Mouse (Mus musculus): ENCODE results near the gene Gsdma. TPM values are rescaled to one million over a fixed set of nuclear protein-coding genes. Genes with fewer than 3 reads are reported as not detected.

The Gsdma gene
- total and polyA plus RNA-seq, 3 experiments = 0.62 to 1.2 TPM; not detected in 1

GRCm38 (mm10) chr11:98681786-98682745 lies 17.9 kb downstream of the Gsdma start, which contains the start of gene Psmd3 (continued):
- TF ChIP-seq MEF2A (IDR thresholded peaks at IDR 0.05; ENCODE audit: extremely low read depth, insufficient replicate concordance, low read depth, low read length, poor library complexity, severe bottlenecking) (no peak), KAT2A (conservative IDR thresholded peaks at IDR 0.05; ENCODE audit: low read depth, low read length) (peak; percentile 95), NELFE (IDR thresholded peaks at IDR 0.05; ENCODE audit: low read depth, low read length) (peak; percentile 96), MAZ (IDR thresholded peaks at IDR 0.05; ENCODE audit: low read depth, low read length) (peak; percentile 73; the same call in 1 of the 2 replicates), JUND (IDR thresholded peaks at IDR 0.05; ENCODE audit: low read depth, low read length) (no peak), EP300 (IDR thresholded peaks at IDR 0.05; ENCODE audit: low read depth in 1 of 2, low read length in 2 of 2) (peak; percentile 10 to 58; a peak in 1 of 4 replicates), HCFC1 (IDR thresholded peaks at IDR 0.05; ENCODE audit: low read depth, low read length) (peak; percentile 99), MAFK (IDR thresholded peaks at IDR 0.05; ENCODE audit: borderline replicate concordance, low read depth, low read length) (no peak), SIN3A (IDR thresholded peaks at IDR 0.05; ENCODE audit: low read length) (peak; percentile 100), ZNF384 (IDR thresholded peaks at IDR 0.05; ENCODE audit: low read depth, low read length) (0 out of 2 replicates have a peak, but pooled peaks have one; percentile 33), USF1 (IDR thresholded peaks at IDR 0.05; ENCODE audit: low read depth, low read length) (peak; percentile 25; the same call in 1 of the 2 replicates), MYC (IDR thresholded peaks at IDR 0.05; ENCODE audit: low read depth, low read length) (peak; percentile 79; the same call in 1 of the 2 replicates), BHLHE40 (IDR thresholded peaks at IDR 0.05; ENCODE audit: borderline replicate concordance, low read depth, low read length) (peak; percentile 67; the same call in 1 of the 2 replicates), ZMIZ1 (IDR thresholded peaks at IDR 0.05; ENCODE audit: low read depth, low read length) (0 out of 2 replicates have a peak, but pooled peaks have one; percentile 65), MYB (IDR thresholded peaks at IDR 0.05; ENCODE audit: low read depth, low read length) (no peak), E2F4 (IDR thresholded peaks at IDR 0.05; ENCODE audit: borderline replicate concordance, low read depth, low read length) (no peak; the same call in 1 of the 2 replicates), CTCF (IDR thresholded peaks at IDR 0.05 in 2 of 3, conservative IDR thresholded peaks at IDR 0.05 in 1 of 3; ENCODE audit: control insufficient read depth in 1 of 3, insufficient read depth in 1 of 3, low read depth in 2 of 3, low read length in 3 of 3, poor library complexity in 1 of 3, severe bottlenecking in 1 of 3) (peak; percentile 8 to 57 (median 17); a peak in 2 of 6 replicates), CHD1 (IDR thresholded peaks at IDR 0.05; ENCODE audit: low read depth, low read length) (no peak; the same call in 1 of the 2 replicates), POLR2AphosphoS2 (IDR thresholded peaks at IDR 0.05; ENCODE audit: low read length) (peak; percentile 85; the same call in 1 of the 2 replicates)

- Histone ChIP-seq H3K36me3 (ENCODE audit: control insufficient read depth in 1 of 2, insufficient read depth in 2 of 2, low read length in 2 of 2) (peaks cover 16 to 21% of the 10 kb centered on the region in 2 experiments), H3K4me3 (ENCODE audit: control insufficient read depth in 1 of 2, insufficient read depth in 1 of 2, low read depth in 2 of 2, low read length in 2 of 2) (peak overlapping the region; percentile 92 to 94), H3K4me1 (ENCODE audit: control insufficient read depth in 1 of 2, insufficient read depth in 2 of 2, low read length in 2 of 2) (peaks cover 2 to 12% of the 10 kb centered on the region in 2 experiments), H3K27ac (ENCODE audit: control insufficient read depth, low read depth, low read length) (peak overlapping the region; percentile 40), H3K9me3 (replicated peaks; ENCODE audit: insufficient read depth, low read length) (no peaks in the 10 kb centered on the region), H3K9ac (ENCODE audit: control insufficient read depth, low read depth, low read length, poor library complexity, severe bottlenecking) (peak overlapping the region; percentile 89), H3K27me3 (ENCODE audit: control insufficient read depth in 1 of 2, insufficient read depth in 2 of 2, low read length in 2 of 2) (no peaks in the 10 kb centered on the region), H3K79me2 (ENCODE audit: control insufficient read depth, insufficient read depth, low read length, poor library complexity) (peaks cover 32% of the 10 kb centered on the region)
- TF ChIP-seq CHD2 (IDR thresholded peaks at IDR 0.05; ENCODE audit: low read length) (no peak), SIN3A (IDR thresholded peaks at IDR 0.05; ENCODE audit: low read length) (no peak), JUND (IDR thresholded peaks at IDR 0.05; ENCODE audit: low read depth, low read length) (no peak), POLR2AphosphoS5 (IDR thresholded peaks at IDR 0.05; ENCODE audit: borderline replicate concordance, low read depth, low read length) (no peak), BHLHE40 (IDR thresholded peaks at IDR 0.05; ENCODE audit: borderline replicate concordance, low read depth, low read length) (no peak), ETS1 (IDR thresholded peaks at IDR 0.05; ENCODE audit: low read depth, low read length) (no peak), CHD1 (IDR thresholded peaks at IDR 0.05; ENCODE audit: low read depth, low read length) (no peak), MXI1 (IDR thresholded peaks at IDR 0.05; ENCODE audit: low read depth, low read length) (no peak), KAT2A (conservative IDR thresholded peaks at IDR 0.05; ENCODE audit: low read depth, low read length) (no peak), ZC3H11A (IDR thresholded peaks at IDR 0.05; ENCODE audit: low read depth, low read length) (no peak), TCF12 (IDR thresholded peaks at IDR 0.05; ENCODE audit: low read depth, low read length) (no peak), ZKSCAN1 (IDR thresholded peaks at IDR 0.05; ENCODE audit: low read depth, low read length) (no peak), MAFK (IDR thresholded peaks at IDR 0.05; ENCODE audit: borderline replicate concordance, low read depth, low read length) (no peak), SMC3 (IDR thresholded peaks at IDR 0.05; ENCODE audit: low read depth, low read length) (no peak), TBP (IDR thresholded peaks at IDR 0.05; ENCODE audit: low read depth, low read length) (no peak), ZNF384 (IDR thresholded peaks at IDR 0.05; ENCODE audit: low read depth, low read length) (no peak), GABPA (IDR thresholded peaks at IDR 0.05; ENCODE audit: low read depth, low read length) (no peak), RAD21 (IDR thresholded peaks at IDR 0.05; ENCODE audit: low read depth, low read length) (no peak), USF1 (IDR thresholded peaks at IDR 0.05; ENCODE audit: low read depth, low read length) (no peak), CTCF (IDR thresholded peaks at IDR 0.05 in 2 of 3, conservative IDR thresholded peaks at IDR 0.05 in 1 of 3; ENCODE audit: control insufficient read depth in 1 of 3, insufficient read depth in 1 of 3, low read depth in 2 of 3, low read length in 3 of 3, poor library complexity in 1 of 3, severe bottlenecking in 1 of 3) (no peak)
- no peak for DNase-seq (ENCODE audit: low read depth, low spot score)
Observed at GRCm38 (mm10) chr11:98682811-98683210, 18.7 kb downstream of the Gsdma start.

All from MEL (cell line).